Mouse (Mus musculus): ENCODE results near the gene Vmn2r112.
"Not testable (repeated sequence)": the region's sequence is repeated elsewhere in the genome, so short reads cannot be mapped to it uniquely, and the experiment has no call there.

The Vmn2r112 gene

DNA sequence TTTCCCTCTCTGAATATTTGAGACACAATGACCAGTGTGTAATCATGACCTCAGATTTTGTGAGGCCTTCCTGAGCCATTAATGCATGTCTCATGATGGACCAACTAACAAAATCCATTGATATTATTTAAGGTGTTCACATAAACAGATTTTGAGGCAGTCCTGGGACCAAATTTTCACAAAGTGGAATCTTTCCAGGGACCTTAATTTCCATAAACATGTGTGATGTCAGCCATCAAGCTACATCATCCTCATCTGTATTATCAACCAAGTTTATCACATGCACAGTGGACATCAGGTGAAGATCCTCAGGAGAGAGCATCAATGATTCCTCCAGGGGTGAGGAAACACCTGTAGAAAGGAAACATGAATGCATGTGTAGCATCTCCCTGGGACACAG, at the start of gene Vmn2r112:
Gene Vmn2r112 (plus strand): TSS at position 301 of the 400 bp plus-strand sequence.
- not testable (repeated sequence) for DNase-seq (ENCODE audit: low read depth, low spot score)

DNA sequence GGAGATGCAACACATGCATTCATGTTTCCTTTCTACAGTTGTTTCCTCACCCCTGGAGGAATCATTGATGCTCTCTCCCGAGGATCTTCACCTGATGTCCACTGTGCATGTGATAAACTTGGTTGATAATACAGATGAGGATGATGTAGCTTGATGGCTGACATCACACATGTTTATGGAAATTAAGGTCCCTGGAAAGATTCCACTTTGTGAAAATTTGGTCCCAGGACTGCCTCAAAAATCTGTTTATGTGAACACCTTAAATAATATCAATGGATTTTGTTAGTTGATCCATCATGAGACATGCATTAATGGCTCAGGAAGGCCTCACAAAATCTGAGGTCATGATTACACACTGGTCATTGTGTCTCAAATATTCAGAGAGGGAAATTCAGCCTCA, 27.4 kb upstream of the Vmn2r112 start, which contains the start of gene Vmn2r111:
Gene Vmn2r111 (minus strand): TSS at position 101 of the 400 bp plus-strand sequence.
- not testable (repeated sequence) for DNase-seq (ENCODE audit: low read depth, low spot score)

DNA sequence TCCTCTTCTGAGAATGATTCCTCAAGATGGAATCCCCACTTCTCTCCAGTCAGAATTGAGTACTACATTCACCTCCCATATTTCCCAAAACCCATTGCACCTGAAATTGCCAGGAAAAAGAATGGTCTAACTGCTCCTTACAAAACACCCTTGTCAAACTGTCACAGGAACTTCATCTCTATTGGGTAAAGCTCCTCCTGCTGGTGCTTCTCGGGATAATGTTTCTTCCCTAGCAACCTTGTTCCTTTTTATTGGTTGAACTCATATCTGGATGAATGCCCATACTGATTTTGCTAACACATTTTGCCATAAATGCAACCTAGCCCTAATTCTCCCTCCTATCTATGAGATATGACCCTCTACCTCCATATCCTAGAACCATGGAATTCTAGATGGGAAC, 29.9 kb downstream of the Vmn2r112 start:
- DNase-seq (ENCODE audit: low read depth, low spot score) = no peak
